Mouse (Mus musculus) adrenal gland, adult 18-20 months (tissue): Measurements from ENCODE around the gene Pip4k2c. TPM values are rescaled to one million over a fixed set of nuclear protein-coding genes. Genes with fewer than 3 reads are reported as not detected.
"Not testable (repeated sequence)": the region's sequence is repeated elsewhere in the genome, so short reads cannot be mapped to it uniquely, and the experiment has no call there.

Source experiments
- DNase-seq, 2 experiments: peaks; one replicate each; pipeline ENCODE4 v3.0.0; 2021 to 2022; ENCODE audit warnings: low spot score in 2 of 2
- total RNA-seq, 2 experiments: library from RNA; stranded (reverse); gene quantifications; 1 replicate in 1 of 2; 2 replicates in 1 of 2; pipeline ENCODE4 v1.2.3; 2021

Pip4k2c gene
- total RNA-seq, 2 experiments from 2014 or later = 41.5 to 44.7 TPM

DNA sequence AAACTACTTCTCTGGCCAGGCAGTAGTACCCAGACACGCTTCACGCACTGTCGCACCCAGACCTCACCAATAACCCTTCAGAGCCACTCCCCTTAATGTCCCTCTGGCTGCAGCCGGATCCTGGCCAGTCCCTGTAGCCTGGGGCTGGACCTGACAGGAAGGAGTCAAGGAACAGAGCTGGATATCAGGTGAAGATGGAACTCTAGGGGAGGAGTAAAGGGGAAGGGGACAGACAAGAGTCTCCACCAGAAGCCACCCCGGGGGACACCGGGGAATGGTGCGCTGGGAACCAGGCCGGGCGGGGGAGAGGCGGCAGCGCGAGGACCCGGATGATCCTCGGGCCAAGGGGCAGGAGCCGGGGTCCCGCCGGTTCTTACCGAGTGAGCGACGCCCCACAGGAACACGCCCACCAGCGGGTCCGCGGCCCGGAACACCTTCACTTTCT lies 402 bp downstream of the Pip4k2c start:
- DNase-seq = peak in 1 of 2 experiments; percentile 19

GRCm38 (mm10) chr10:127209928-127210570 lies 1.3 kb downstream of the Pip4k2c start:
- no peak for DNase-seq

DNA sequence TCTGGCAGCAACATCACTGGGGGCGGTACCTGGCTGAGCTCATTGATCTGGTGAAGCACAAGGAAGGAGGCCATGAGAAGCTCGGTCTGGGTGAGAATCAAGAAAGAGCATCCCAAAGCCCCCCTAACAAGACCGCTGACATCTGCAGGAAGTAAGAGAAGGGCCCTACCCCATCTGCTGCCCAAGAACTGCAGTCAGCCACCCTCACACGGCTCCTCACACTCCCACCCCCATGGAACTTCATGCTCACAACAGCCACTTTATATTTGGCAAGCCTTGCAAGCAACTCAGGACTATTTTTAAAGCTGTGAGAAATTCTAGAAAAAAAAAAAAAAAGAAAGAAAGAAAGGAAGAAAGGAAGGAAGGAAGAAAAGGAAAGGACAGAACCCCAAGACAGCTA lies 2.5 kb downstream of the Pip4k2c start:
- no peak for DNase-seq

DNA sequence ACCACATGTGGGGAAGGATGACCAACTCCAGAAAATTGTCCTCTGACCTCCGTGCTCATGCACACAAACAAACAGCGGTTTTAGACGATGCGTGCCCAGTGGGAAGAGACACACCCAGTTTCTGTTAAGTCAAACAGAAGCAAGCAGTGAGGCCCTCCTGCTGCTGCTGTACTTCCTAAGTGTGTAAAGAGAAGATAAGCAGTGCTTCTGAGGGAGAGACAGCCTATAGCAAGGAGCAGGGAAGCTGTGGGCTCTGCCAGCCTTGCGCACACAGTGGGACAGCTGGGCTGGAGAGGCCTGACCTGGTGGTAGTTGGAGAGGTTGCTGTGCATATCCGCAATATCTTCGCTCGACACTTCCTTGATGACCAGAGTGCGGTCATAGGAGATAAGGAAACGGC lies 6.0 kb downstream of the Pip4k2c start:
- no peak for DNase-seq

DNA sequence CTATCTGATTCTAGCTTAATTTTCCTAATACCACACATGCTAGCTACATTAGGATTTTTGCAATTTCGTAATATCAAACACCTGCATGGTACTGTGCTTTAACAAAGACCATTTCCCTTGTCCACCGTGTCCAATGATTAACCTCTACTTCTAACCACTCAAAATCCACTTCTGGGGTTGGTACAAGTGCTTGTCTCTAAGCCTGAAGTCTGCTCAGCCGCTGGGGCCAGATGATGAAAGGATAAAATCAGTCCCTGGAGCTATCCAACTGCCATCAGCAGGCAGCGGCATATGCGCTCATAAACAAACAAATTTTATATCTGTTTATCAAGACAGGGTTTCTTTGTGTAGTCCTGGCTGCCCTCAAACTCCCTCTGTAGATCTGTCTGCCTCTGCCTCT lies 6.8 kb downstream of the Pip4k2c start:
- DNase-seq = no peak

- DNase-seq = no peak
Measured at GRCm38 (mm10) chr10:127203106-127203505, 8.3 kb downstream of the Pip4k2c start.

- no peak for DNase-seq
Measured at GRCm38 (mm10) chr10:127200279-127200678, 11.1 kb downstream of the Pip4k2c start.

DNA sequence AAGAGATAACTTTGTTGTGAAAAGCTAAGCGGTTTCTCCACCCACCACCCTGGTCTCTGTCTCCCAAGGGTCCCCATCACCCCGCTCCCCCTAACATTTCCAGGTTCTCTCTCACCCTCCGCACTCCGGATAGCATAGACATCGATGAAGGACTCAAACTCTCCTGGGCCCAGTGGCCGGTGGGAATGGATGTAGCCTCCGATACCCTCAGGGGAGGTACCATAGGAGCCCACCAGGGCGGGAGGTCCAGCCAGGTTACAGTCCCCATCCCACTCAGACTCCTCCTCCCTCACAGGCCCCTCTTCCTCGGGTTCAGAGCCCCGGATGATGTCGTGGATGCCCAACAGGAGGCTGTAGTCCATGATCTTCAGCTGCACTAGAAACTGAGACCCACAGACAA lies 11.9 kb downstream of the Pip4k2c start:
- DNase-seq = no peak

- DNase-seq = no peak
Measured at GRCm38 (mm10) chr10:127199068-127199467, 12.3 kb downstream of the Pip4k2c start.

DNA sequence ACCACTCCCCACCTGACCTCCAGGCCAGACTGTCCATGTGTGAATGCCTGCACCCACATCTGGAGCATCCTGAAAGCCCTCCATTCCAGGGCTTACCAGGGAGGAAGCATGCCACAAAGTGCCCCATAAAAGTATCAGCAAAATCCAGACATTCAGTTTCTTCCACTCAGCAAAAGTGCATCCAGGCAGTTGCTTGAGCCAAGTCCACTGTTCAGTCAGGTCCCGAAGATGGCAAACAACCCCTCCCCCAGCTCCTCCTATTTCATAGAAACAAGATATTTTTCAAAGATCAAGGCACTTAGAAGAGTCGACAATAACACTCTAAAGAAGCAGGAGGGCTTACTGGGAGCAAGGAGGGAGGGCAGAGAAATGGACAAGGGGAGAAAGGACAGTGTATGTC lies 12.9 kb downstream of the Pip4k2c start:
- no peak for DNase-seq

DNA sequence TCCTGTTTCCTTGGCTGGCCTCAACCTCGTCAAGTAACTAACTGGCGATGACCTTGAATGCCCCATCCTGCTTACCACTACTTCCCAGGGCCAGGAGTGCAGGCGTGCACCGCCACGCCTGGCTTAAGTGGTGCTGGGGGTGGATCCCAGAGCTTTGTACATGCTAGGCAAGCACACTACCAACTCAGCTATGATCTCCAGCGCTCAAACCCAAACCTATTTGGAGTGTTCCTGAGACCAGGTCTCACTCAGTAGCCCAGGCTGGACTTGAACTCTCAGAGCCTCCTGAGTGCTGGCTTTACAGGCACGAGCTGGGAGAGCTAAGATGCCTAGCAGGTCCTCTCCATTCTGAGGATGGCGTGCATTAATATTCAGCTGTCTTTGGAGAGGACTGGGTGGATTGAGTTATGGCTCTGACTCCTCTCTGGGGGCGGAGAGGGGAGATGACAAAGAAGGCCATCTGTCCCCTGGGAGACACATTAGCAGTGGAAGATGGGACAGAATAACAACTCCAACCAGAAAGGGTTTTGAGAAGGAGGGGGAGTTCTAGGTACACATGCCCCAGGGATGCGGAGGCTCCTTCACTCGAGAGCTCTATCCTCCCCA lies 13.8 kb downstream of the Pip4k2c start:
- DNase-seq = no peak

- DNase-seq = no peak
Measured at GRCm38 (mm10) chr10:127197104-127197503, 14.3 kb downstream of the Pip4k2c start.

DNA sequence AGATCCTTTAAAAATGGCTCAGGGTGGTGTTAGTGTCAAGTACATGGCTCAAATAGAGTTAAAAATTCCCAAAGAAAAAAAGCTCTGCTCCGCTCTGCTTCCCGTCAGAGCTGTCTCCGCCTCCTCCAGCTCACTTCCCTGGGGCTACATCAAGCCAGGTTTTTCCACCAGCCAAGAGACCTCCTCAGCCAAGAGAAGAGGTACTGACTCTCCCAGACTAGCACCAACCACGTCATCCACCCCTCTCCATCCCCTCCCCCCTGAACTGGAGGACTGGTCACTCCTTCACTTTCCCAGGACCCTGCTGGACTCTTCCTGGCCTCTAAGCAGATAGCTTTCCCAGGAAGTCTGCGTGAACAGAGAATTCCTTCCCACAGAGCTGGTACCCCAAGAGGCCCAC lies 15.0 kb downstream of the Pip4k2c start:
- DNase-seq = peak in 1 of 2 experiments; percentile 38

DNA sequence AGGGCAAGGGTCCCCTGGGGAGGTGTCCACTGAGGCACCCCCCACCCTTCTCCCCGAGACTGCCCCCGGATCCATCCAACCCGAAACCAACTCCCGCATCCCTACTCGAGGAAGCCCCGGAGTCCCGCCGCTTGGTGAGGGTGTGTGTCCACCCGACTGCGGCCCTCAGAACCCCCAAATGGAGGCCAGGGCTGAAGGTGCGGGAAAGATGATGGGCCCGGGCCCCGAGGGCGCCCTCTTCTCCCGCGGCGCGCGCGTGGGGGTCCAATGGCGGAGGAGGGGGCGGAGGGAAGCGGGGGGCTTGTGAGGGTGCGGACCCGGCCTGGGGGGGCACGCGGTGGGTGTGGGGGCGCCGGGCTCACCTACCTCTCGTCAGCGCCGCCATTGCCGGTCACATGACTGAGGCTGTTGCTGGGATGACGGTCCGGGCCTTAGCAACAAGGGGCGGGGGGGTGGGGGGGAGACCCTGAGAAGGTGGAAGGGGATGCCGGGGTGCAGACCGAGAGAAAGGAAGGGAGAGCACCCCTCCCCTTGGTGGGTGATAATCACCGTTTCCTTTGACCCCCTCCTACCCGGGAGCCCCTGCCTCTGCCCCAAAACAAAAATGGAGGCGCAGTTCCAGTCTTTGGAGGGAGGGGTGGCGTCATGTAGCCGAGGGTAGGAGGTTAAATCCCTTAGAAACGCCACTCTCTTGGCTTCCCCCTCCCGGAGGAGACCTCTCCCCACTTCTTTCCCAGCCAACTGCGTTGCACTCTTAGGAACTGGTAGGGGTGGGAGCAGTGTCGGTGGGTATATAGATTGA lies 15.9 kb downstream of the Pip4k2c start, which contains the start of gene Dtx3:
Dtx3 (minus strand) TSS at position 401 of the 802 bp plus-strand sequence.
- peak in 1 of 2 experiments; percentile 28 for DNase-seq

DNA sequence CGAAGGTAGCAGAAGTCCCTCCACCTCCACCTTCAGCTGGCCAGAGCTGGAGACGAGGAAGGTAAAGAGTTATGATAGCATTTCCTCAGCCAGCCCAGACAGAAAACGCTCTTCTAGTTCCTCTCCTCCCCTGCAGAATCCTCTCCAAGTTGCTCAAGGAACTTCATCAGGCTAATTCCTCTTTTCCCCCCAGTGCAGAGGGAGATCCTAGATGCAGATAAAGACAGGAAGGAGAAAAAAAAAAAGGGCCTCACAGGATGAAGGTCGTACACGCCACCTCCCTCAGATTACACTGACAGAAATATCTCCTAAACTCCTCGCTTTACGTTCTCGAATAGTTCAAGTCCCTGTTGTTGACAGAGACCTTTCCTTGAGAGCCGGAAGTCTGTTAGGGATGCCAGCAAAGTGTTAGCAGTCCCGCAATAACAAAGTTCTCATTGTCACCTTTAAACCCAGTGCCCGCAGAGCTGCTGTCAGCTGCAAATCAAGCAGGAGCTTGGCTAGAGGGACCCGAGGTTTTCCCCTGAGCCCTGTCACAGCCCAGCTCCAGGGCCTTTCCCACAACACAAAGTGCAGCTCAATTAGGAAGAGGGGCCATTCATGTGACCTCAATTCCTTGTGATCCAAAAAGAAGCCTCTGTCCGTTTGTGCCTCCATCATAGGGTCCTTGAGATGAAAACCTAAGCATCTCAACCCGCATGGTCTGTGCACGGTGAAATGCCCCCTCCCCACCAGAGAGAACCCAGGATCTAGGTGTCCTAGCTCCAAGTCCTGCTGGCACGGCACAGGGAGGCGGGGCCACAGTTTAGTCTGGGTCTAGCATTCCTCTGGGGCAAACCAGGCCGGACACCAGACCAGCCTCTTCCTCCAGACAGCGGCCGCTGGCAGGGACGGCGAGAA lies 16.7 kb downstream of the Pip4k2c start:
- peak; percentile 58 to 66 for DNase-seq

- DNase-seq = no peak
Measured at GRCm38 (mm10) chr10:127193011-127193410, 18.4 kb downstream of the Pip4k2c start.

- not testable (repeated sequence) for DNase-seq
Measured at GRCm38 (mm10) chr10:127192057-127192328, 19.4 kb downstream of the Pip4k2c start.

DNA sequence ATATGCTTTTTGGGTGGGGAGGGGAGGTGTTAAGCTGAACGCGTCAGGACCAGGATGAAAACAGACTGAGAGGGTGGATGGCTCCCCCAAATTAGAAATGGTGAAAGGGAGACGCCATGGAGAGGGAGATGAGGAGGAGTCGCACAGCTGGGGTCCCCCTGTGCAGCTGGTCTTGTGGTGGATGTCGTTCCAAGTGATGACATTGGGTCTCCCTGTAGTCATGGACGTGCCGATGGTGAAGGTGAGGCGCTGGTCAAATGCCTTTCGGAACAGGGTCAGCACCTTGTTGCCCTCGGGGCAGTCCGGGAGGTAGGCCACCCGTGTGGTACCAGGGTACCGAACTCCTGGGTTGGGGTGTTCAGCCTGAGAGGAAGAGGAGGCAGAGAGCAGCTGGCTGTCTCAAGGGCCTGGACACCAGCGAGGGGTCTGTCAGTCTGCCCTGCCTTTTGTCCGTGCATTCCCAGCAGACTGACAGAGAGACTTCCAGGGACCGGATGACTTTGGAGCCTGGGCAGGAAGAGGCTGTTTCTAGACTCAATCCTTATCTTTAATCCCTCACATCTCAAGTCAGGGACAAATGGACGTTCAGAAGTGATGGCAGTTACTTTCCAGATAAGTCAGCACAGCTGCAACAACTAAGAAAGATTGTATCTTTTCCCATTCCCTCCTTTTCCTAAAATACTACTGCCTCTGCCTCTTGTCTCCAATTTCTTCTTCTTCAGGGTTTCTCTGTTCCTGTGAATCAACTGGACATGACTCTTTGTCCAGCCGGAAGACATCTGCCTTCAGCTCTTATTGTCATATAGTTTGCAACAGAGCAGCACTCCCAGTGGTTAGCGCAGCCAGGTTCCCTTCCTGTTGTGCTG lies 20.0 kb downstream of the Pip4k2c start:
- no peak for DNase-seq

DNA sequence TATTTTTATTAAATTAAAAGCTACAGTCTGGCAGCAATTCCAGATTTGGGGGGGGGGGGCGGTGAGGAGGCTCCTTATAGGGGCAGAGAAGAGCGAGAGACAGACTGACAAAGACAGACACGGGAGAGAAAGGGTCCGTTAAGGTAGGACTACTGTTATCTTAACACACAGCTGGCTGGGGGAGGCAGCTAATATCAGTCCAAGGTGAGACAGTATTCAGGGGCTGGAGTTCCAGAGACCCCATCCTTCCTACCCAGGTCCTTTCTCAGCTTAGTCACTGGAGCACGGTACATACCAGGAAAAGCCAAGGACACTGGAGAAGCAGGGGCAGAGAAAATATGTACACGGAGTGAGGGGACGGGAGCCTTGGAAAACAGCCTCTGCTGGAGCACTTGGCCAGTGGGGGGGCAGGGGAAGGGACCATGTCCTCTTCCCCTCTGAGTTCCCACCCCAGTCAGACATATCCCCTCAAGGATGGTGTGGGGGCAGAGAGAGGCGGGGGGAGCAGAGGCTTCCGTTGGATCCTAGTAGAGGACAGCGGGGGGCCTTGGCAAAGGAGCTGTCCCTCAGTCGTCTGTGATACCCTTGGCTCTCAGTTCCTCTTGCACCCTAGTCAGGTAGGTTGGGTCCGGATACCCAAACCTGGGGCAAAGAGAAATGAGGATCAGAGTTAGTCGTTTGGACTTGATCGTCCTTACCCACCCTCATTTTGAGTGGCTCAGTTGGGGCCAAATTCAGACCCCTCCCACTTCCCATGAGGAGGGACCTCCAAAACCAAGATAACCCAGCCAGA lies 20.8 kb downstream of the Pip4k2c start:
- DNase-seq = no peak
